Mouse (Mus musculus) lung, adult 18-20 months (tissue): ENCODE data around the gene Macf1.
"Not testable (repeated sequence)": the region's sequence is repeated elsewhere in the genome, so short reads cannot be mapped to it uniquely, and the experiment has no call there.

ENCODE experiments used
- DNase-seq, 2 experiments: peaks; one replicate each; pipeline ENCODE4 v3.0.0; 2022; ENCODE audit warnings: mixed read lengths in 2 of 2

The Macf1 gene

DNA sequence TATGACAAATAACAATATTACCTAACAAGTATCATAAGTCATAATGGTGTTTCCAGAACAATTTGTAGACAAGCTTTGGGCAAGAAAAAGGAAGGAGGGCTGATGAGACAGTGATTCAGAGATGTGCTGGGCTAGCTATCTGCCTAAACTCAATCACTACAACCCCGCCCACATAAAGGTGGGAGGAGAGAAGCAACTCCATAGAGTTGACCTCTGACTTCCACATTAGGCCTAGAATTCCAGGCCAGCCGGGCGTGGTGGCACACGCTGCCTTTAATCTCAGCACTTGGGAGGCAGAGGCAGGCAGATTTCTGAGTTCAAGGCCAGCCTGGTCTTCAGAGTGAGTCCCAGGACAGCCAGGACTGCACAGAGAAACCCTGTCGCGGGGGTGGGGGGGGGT, 153.2 kb downstream of the Macf1 start:
- no peak for DNase-seq

DNA sequence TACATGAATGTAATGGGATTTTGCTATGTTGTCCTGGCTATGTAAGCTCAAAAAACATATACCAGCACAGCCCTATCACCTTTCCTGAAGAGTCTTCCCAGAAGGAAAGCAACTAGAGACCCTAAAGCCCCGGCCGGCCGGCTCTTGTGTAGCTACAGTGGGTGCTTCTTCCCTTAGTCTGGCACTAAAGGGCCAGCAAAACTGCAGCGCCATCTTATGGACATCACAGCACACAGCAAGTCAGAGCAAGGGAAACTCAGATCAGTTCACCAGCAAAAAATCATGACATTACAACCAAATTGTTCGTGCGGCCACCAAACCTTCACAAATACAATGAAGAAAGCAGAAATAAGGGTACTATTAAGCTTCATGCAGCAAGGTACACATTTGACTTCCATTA, 154.9 kb downstream of the Macf1 start:
- peak in 1 of 2 experiments; percentile 39 for DNase-seq

DNA sequence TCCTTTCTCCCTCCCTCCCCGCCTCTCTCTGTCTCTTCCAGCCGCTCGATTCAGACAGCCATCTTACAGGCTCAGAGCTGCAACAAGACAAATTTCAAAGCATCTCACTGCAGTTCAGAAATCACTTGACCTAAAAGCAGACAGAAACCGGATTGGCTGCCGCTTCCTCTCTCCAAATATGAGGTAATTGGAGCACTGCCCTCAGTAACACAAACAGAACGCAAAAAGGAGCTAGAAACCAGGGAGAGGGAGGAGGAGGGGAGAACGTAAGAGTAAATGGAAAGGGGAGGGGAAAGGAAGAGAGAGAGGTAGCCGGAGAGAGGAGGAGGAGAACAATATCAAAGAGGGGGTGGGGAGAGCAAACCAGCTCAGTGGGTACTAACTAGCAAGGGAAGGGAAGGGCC, 156.6 kb downstream of the Macf1 start:
- peak; percentile 39 to 75 for DNase-seq

DNA sequence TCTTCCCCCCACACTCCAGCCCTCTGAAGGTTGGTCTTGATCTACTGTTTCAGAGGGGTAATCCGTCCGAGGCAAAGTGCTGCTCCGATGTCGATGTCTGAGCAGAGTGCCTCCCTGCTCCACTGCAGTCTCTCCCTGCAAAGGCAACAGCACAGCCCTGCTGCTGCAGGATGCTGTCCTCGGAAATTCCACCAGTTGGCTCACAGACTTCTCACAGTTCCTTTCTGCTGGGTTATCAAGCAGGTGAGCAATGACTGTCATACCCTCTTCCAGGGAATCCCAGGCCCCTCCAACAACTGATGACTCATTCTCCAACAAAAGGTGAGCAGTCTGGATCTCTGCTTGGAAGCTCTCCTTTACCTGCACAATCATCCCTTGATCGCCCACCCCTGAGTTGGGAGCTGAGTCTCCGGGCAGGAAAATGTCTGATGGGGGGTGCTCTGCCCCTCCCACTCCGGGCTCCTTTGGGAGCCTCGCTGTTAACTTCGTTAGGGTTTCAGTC, 157.3 kb downstream of the Macf1 start:
- DNase-seq, result no peak

DNA sequence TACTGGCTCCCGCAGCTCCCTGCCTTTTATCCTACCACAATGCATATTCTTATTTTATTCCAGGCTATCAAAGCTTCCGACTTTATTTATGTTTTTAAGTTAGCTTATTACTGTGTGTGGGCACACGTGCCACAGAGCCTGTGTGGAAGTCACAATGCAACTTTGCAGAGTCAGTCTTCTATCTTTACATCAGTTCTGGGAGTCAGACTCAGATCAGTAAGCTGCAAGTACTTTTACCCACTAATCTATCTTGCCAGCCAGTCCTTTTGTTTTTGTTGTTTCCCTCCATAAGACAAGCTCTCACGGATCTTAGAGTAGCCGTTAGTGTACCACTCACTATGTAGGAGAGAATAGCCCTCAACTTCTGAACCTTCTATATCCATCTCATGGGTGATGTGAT, 159.4 kb downstream of the Macf1 start:
- no peak for DNase-seq

DNA sequence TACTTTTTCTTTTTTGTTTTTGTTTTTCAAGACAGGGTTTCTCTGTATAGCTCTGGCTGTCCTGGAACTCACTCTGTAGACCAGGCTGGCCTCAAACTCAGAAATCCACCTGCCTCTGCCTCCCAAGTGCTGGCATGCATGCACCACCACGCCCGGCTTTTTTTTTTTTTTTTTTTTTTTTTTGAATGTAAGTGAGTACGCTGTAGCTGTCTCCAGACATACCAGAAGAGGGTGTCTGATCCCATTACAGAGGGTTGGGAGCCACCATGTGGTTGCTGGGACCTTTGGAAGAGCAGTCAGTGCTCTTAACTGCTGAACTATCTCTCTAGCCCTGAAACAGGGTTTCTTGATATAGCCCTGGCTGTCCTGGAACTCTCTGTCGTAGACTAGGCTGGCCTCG, 164.0 kb downstream of the Macf1 start:
- not testable (repeated sequence) for DNase-seq

DNA sequence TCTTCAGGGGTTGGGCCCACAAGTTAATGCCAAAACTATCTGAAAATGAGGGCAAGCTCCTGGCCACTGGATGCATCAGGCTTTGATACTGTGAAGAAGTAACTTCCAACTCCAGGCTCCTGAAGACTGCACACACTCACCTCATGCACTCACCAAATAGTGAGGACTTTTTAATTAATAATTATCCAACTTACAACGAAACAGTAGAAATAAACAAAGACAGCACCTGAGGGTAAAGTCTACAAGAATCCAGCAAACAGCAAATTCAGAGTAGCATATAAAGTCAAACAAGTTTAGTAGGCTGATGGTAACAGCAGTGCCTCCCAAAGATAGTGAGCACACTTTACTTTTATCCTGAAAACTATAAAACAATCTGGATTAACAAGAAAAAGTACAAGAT, 168.5 kb downstream of the Macf1 start:
- DNase-seq, result no peak

DNA sequence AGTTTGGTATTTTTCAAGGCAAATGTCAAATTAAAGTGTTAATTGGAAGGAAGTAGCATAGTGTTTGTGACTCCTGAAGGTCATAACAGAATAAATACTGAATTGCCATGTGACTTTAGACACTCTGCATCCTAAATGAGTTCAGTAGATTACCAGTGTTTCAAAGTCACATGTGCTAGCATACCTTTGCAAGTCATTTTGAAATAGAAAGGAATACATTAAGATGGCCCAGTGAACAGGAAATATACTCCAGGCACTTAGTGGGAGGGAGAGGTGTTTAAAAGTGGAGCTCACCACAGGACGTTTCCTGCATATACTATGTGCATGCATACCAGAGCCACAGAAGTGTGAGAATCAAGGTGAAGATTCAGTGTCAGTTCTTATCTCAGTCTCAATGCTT, 174.0 kb downstream of the Macf1 start:
- DNase-seq, result no peak

DNA sequence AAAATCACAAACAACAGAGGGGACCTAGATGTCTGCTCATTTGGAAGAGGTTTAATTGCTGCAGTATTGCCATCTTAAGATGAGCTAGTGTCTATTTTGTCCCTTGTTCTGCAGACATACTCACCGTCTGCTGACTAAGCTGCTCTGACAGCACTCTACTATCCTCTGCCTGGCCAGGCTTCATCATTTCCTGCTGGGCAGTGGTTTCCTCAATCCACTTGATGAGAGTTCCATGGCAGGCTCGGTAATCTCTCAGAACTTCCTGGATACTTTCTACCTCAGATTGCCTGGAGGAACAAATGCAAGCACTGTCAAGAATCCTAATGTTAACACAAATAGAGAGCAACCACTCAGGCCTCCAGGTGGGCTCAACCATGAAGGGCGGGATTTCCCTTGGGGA, 195.1 kb downstream of the Macf1 start:
- no peak for DNase-seq

DNA sequence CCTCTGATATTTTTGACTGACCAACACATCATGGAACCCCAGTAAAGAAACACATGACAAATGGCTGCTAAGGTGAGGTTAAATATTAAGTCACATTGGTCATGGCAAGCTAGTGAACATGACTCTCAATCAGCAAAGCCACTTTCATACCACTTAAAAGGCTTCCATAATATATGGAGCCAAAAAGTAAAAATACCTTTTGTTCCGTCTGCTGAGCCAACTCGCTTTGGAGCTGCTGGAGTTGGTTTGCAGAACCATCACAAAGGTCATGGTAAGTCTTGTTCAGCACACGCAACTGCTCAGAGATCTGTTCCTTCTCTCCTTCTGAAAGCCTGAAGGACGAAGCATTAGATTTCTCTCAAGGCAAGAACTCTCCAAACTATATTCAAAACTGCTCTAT, 204.2 kb downstream of the Macf1 start:
- no peak for DNase-seq

DNA sequence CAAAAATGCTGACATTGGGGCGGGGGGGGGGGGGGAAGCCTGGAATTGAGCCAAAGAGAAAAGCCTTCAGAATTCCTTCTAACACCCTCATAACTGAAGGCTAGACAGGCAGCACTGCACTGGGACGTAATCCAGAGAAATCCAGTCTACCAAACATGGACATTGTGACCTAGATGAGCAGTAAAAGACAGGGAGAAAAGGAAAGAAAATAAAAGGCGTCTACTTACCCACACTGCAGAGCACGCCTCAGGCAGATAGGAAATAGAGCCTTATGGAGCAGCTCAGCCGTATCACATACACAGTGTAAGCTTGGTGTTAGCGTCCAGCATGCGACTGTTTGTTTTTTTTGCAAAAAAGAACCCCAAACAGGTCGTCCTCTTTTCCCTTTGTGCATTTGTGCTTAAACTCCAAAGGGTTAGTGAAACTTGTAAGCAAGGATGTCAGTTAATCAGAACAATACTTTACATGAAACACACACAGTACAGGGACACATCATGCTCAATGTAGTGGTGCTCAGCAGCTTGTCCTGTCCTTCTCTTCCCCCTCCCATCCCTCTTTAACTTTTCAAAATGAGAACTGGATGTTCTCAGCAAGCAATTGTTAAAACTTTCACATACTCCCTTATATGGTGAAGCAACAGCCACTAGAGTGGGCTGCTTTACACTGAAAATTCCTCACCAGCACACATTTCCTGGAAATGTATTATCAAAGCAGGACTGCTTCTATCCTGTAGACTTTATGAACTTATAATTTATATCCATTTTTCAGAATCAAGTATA, 205.3 kb downstream of the Macf1 start:
- no peak for DNase-seq

DNA sequence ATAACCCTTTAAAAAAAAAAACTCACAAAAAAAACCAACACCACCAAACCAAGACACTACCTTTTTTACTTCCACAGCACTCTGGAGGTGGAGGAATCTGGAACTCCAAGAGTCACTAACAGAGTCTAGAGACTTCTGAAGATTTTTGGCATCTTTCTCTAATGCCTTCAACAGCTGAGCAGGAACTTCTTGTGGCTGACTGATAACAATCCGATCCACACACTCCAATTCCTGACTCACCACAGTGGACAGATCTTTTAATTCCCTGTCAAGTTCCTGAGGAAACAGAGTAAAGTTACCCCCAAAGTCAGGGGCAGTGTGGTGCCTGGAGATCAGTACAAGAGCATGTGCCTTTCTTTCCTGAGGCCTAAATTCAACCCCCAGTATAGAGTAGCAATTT, 218.4 kb downstream of the Macf1 start:
- no peak for DNase-seq

DNA sequence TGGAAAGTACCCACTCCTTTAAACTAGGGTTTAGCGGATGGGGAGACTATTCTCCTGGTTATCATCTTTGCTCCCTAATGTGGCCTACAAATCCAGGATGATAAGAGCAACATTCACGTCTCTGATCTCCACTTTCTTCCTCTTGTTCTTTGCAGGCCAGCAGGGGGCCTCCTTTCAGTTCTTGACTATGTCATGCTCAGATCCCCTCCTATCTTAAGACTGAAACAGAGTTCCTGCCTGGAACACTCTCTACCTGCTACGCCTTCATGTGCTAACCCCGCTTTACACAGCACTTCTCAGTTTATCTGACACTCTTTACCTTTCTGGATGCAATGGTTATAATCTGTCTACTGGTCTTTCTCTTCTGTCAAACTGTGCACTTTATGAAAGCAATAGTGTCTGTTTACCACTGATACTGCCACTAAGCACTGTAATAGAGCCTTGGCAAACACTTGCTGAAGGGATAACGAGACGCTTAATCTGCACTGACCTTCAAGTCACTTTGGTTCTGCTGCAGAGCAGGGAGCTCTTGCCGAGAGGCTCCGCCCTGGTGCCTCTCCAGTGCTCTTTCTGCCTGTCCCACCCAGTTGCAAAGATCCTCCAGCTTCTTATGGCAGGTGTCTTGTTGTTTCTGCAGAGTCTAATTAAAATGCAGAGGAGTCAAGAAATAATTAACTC, 223.4 kb downstream of the Macf1 start:
- no peak for DNase-seq

DNA sequence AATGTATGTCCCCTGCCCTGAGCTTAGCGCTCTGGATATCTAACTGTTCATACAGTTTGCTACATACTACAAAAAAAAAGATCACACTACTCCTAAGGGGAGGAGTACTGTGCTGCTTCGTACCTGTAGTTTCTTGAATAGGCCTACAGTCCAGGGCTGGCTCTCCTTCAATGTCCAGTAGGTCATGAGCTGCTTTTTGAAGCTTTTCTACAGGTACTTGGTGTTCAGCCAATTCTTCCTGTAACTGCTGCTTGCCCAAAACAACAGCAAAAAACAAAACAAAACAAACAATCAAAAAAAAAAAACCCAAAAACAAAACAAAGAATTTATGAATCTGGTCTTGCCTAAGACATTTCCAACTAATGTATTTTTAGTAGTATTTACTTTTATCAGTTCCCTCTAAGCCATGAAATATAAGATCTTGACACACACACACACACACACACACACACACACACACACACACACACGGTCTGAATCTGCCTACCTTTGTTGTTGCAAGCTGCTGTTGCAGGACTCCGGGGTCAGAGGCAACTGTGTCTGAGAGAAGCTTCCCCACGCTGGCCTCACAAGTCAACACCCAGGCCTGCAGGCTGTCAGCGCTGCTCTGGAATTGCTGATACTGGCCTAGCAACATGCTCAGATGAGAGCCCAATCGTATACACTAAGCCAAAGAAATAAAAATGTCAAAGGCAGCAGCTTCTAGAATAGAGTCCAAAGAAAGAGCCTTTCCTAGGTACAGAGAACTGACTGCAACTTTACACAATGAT, 229.1 kb downstream of the Macf1 start:
- no peak for DNase-seq

DNA sequence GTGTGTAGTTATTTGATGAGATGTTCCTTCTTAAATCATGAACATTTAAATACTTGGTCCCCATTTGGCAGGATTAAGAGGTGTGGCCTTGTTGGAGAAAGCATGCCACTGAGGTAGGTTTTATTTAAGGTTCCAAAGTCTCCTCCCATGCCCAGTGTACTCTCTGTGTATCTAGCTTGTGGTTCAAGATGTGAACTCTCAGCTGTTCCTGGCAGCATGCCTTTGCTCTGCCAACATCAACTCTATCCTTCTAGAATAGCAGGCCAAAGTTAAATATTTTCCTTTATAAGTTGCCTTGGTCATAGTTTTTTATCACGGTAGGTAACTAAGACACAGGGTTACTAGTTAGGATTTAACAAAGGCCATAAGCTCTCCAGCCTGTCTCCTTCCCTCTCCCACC, 230.4 kb downstream of the Macf1 start:
- no peak for DNase-seq

DNA sequence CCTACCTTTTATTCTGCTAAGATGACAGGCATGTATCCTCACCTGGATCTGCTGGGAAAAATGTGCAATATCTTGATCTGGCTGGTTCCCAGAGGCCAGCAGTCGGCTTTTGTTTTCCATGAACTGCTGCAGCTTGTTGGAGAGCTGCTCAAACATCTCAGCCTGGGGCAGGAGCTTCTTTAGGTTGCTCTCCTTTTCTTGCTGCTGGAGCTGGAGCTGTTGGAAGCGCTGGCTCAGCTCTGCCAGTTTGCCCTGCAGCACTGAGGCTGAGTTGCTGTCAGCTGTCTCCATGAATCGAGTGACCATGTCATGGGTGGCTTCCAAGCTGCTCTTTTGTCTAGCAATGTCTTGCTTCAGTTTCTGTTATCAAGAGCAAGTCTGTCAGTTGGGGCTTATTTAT, 232.2 kb downstream of the Macf1 start:
- no peak for DNase-seq

DNA sequence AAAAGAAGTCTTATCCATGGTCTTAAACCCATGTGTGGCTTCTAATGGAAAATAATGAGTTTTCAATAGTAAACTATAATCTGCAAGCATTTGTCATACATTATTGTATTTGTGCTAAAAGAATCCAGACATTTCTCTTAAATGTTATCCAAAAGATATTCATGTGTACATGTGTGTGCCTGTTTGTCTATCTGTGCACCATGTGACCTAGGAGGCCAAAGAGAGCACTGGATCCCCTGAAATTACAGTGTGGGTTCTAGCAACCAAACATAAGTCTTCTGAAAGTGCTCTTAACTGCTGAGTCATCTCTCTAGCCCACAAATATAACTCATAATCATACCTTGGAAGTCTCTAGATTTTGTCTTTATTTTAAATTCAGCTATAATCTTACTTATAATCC, 234.9 kb downstream of the Macf1 start:
- no peak for DNase-seq

DNA sequence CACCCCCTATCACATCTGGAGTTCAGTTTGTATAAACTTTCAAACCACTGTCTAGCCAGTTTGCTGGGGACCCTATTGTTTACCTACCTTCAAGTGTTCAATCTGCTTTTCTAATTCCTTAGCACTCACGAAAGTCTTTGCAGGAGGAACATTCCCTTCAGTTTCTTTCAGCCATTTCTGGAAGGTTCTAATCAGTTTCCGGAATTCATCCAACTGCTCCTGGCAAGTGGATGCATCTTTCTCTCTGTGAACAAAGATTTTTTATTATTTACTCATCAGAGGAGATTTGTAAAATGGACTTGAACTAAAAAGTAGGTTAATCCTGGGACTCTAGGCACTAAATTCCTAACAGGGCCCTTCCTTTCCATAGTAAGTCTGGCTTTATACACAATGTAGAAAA, 236.1 kb downstream of the Macf1 start:
- no peak for DNase-seq

DNA sequence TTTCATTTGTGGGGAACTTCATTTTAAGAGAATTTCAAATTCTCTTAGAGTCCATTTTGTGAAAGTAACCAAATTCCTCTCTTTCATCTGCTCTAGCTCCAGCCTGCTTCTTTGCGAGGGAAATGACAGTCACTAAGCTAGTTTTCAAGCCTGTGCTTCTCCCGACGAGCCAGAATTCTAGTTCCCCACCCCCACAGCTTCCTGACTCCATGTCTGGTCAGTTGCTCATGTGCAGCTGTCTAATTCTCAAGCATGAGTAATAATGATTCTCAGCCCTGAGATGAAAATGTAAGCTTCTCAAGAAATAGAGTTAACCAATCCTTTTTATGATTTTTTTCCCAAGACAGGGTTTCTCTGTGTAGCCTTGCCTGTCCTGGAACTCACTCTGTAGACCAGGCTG, 236.9 kb downstream of the Macf1 start:
- no peak for DNase-seq

DNA sequence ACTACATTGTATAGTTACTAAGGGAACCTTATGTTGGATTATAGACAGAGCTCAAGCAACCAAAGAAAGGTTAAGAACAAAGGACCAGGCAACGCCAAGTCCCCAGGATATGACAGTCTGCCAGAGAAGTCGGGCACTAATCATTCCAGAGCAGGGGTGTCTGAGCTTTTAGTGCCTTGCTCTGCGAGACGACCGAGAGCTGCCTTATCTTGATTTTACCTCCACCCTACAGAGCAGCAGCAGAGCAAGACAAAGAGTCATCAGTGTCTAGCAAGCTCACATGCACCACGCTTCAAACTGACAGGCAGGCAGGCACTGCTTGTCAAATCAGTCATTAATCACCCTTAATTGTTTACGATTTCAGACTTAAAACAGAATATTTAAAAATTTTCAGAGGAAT, 237.4 kb downstream of the Macf1 start:
- no peak for DNase-seq

DNA sequence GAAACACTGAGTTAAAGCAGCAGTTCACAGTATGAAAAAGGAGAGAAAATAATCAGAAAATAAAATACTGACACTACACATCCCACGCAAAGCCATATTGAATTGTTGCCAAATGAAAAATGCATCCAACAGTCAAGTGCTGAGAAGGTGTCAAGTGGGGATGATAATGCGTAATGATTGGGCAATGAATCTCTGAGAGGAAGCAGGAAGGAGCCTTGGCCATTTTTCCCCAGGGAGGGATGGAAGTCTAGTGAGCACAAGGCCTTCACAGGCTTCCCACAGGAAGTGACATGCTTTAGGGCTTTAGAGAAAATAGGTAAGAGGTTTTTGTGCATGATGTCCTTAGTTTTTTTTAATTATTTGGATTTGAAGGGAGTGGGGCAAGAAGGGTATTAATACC, 237.9 kb downstream of the Macf1 start:
- DNase-seq, result not testable (repeated sequence)

DNA sequence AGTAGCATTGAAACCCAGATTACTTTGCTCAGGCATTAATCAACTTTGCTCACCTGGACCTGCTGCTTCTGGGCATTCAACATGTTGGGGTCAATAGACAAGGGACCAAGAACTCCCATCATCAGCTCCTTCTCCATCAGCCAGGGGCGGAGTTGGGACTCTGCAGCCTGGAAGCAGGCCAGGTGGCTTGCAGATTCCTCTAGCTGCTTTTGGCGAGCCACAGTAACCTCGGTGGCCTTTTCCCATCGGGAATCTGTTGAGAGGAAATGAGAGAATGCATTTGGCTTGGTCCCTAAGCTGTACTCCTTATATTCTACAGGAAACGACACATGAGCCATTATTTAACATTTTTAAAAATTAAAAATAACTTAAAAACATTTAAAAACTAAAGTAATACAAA, 245.7 kb downstream of the Macf1 start:
- peak; percentile 41 to 51 for DNase-seq

DNA sequence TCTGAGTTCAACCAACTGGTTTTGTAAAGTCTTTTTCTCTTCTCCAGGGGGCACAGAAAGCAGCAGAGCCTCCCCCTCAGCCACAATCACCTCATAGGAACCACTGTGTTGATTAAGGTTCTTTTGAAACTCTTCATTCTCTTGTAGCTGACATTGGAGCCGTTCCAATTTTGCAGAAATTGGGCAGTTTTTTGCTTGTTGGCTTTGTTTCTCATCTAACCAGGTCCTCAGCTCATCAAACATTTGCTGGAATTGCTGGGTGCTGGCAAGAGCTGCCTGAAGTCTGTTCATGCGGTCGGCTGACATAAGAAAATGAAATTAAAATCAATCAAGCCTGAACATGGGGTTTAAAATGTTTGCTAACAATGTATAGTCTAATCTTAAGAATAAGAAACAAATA, 251.0 kb downstream of the Macf1 start:
- no peak for DNase-seq

DNA sequence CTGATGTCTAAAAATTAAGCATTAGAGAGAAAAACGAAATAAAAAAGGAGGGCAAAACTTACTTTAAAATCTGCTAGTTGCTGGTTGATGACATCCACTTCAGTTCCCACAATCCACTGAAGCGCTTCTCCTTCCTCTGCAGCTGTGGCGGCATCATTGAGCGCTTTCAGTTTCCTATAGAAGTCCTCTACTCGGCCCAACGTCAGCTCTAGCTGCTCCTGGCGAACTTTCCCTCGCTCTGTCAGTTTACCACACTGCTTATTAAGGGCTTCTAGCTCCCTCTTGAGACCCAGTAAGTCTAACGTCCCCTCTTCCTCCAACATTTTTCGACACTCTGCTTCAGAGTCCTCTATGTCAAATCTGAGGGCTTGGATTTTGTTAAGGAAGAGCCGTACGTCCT, 252.2 kb downstream of the Macf1 start:
- DNase-seq, result no peak
